Mouse (Mus musculus): ENCODE measurements at regions not wholly inside any gene's neighbourhood (a gene's known extent, or its start where the extent isn't known, plus 50 kb on each side); places are given as distances from the start of the nearest gene placed in this dataset.

- DNase-seq (ENCODE audit: low read depth, low spot score) = no peak
Observed at GRCm38 (mm10) chr8:35185165-35185564, 580.4 kb upstream of the Gm19410 start.

GRCm38 (mm10) chr8:35188531-35188930 is 577.1 kb upstream of the Gm19410 start:
- no peak for DNase-seq (ENCODE audit: low read depth, low spot score)

DNA sequence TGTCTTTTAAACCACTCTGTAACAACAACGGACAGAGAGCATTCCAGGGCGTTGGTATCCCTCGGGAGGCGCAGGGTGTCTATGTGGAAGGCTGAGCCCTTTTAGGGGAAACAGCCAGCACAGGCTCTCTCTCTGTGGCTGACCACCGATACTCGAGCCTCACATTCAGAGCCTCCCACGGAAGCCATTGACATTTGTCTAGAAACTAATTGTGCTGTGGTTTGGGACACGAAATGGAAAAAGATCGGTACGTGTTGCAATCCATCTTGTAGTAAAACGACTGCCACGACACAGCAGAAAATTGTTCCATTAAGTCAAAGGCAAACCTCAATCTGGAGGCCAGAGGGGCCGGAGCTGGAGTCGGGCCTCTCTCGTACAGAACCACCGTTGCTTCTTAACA is 575.9 kb upstream of the Gm19410 start:
- no peak for DNase-seq (ENCODE audit: low read depth, low spot score)

DNA sequence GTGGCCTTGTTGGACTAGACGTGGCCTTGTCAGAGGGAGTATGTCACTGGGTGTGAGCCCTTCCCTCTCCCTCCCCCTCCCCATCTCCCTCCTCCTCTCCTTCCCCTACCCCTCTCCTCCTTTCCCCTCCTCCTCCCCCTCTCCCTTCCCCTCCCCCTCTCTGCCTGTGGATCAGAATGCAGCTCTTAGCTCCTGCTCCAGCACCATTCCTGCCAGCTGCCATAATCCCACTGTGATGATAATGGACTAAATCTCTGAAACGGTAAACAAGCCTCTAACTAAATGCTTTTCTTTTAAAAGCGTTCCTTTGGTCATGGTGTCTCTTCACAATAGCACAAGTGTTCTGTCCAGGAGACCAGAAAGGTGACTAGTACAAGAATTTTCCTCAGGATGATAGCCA is 573.1 kb upstream of the Gm19410 start:
- DNase-seq (ENCODE audit: low read depth, low spot score) = no peak

GRCm38 (mm10) chr8:35193771-35194170 is 571.8 kb upstream of the Gm19410 start:
- DNase-seq (ENCODE audit: low read depth, low spot score) = no peak

GRCm38 (mm10) chr8:35196189-35196588 is 569.4 kb upstream of the Gm19410 start:
- no peak for DNase-seq (ENCODE audit: low read depth, low spot score)

DNA sequence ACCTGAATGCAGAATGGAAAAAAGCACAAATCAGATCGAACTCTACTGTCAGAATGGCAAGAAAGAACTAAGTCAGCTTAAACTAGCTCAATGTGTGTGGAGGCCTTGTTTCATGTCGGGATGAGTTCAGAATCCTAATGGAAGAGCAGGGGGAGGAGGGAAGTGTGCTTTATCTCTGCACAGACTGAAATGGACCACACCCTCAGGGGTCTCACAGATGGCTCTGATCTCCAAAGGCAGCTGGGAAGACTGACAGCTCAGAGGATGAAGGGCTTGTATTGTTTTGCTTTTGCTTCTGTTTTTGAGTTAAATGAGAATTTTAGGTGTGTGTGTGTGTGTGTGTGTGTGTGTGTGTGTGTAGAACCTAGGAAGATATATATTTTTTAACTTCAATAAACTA is 566.8 kb upstream of the Gm19410 start:
- no peak for DNase-seq (ENCODE audit: low read depth, low spot score)

DNA sequence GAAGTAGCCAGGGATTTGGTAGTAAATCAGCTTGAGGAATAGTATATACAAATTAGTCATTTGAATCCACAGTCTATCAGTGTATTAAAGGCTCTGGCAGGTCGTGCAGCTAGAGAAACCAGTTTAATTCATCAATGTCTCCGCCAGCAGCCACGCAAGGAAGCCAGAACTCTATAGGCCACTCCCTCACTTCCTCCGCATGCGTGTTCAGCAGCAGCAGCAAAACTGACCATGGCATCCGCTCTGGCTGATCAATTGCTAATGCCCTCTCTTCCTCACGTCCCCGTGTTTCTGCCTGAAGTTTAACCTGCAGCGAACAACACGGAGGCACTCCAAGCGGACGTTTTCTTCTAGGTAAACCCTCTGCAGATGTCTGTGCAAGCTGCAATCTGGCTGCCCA is 564.2 kb upstream of the Gm19410 start:
- DNase-seq (ENCODE audit: low read depth, low spot score) = no peak

DNA sequence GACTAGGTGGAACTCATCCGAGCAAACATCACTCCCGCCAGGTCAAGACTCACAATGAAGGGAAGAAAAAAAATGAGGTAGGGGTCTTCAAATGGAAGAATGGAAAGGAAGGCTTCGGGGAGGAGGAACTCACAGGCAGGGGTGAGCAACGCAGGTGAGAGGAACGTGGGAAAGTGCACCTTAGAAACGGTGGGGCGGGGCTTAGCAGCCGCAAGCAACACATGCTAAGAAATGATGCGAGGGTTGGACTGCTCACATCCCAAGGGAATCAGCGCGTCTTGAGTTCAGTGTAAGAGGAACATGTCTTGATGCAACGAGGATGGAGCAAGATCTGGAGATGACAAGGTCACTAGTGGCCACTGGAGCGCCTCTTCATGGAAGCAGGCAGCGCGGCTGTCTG is 560.6 kb upstream of the Gm19410 start:
- DNase-seq (ENCODE audit: low read depth, low spot score) = no peak

DNA sequence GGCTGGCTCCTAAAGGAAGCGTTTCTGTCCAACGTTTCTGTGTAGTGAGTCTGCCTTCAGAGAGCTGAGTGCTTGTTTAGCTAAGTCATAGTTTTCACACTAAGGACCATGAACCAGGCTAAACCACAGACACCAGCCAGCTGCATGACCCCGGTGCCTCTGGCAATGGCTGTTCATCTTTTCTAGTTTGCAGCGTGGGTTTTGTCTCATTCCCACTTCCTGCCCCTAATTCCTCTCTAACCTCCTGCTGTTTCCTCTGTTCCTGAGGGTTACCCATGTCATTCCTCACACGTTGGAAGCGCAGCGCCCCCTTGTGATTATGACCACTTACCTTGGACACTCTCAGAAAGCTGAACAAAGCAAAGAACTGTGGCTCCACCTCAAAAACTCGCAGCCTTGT is 560.1 kb upstream of the Gm19410 start:
- DNase-seq (ENCODE audit: low read depth, low spot score) = no peak

- DNase-seq (ENCODE audit: low read depth, low spot score) = no peak
Observed at GRCm38 (mm10) chr8:35206271-35206670, 559.3 kb upstream of the Gm19410 start.

GRCm38 (mm10) chr8:35208357-35208756 is 557.2 kb upstream of the Gm19410 start:
- DNase-seq (ENCODE audit: low read depth, low spot score) = no peak

DNA sequence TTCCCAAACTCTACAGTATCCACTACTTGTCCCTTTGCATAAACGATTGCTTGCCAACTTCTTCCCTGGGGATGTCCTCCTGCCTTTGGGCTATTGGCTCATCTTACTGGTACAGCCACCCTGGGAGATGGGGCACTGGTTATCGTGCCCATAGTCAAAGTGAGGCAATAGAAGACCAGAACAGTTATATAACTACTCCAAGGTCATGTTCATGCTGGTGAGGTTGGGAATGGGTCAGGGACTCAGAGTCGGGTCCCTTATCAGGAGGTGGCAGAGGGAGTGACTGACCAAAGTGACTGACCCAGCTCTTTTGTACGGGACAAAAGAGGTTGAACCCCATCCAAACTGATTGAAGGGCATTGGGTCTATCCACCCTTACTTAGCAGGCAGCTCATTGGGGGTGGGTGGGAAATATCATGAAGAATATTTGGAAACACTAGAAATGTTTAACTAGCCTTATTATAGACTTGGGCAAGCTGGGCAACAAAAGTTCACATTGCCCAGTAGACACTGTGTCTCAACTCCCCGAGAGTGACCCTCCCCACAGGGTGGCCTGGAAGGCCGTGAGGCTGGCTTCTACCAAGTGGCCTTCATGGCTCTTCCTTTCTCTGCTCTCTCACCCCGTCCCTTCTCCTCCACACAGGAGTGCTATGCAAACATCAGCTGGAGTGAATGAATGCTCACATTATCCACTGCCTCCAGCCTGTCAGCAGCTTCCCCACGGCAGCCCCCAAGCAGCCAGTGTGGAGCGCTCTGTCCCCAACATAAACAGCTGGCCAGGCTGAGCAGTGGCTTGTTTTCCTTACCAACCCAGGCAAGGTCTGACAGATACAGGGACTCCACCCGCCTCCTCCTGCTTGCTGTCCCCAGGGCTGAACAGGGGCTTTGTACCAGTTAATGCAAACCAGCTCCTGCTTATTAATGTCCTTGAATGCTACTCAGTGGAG is 553.8 kb upstream of the Gm19410 start:
- no peak for DNase-seq (ENCODE audit: low read depth, low spot score)

DNA sequence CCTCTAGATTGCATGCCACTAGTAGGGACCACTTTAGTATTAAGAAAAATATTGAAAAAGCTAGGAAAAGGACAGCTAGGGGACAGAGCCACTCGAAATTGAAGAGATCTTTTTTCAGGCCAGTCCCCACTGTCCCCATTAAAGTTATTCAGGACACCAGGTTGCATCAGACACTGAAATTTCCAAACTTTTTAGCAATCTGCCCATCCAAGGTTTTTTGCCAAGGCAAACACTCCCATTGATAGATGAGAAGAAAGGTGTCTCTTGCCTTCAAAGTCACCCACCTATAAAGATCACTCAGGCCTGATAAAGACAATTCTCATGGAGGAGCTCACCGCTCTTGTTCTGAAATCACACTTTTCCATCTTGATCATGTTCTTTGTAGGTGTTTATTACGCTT is 552.1 kb upstream of the Gm19410 start:
- DNase-seq (ENCODE audit: low read depth, low spot score) = no peak

DNA sequence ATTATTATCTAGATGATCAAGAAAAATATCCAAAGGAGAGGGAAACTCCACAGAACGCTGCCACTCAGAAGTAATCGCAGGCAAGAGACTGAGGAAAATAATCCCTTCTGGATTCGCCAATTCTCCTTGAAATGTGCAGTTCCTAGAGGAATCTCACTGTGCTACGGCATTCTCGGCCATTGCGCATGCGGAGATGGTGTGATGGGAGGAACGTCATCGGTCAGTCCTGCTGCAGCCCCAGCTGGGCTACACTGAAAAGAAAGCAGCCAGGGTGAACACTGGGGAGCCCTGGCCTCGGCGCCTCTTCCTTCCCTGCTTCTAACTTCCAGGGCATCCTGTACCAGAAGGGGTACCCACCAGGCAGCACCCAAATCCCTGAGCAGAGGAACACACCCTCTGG is 548.0 kb upstream of the Gm19410 start:
- DNase-seq (ENCODE audit: low read depth, low spot score) = no peak

GRCm38 (mm10) chr8:35218327-35218726 is 547.3 kb upstream of the Gm19410 start:
- DNase-seq (ENCODE audit: low read depth, low spot score) = no peak

DNA sequence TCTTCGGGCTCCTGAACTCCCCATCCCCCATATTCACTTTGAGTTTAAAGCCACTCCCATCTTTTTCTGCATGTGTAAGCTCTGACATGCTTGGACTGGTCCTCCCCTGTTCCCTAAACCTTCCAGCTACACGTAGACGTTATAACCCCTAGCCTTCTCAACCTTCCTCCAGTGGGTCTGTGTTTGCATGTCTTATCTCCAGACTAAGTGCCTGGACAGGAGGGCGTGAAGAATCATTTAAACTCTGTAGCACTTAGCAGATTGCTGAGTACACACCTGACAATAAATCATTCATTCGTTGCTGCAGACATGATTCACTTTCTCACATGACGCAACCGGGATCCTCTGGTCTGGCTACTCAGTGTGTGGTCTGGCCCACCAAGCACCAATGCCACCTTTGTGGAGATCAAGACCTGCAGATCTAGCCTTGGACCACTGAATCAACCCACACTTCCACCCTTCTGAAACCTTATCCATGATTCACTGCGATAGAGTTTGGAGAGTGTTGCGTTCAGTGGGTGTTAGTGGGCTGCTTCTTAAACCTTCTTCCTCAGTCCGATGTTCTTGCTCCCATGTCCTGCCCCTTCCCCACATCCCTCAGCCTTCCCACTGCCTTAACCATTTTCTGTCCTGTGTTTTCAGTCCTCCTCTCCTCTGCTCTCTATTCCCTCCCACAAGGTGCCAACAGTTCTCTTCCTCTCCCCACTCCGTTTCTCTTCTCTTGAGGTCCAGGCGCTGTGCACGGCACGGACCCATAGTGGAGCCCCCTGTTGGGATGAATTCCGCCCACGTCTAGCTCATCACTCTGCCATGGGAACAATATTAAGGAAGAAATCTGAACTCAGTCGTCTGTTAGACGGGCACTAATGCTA is 541.3 kb upstream of the Gm19410 start:
- no peak for DNase-seq (ENCODE audit: low read depth, low spot score)

DNA sequence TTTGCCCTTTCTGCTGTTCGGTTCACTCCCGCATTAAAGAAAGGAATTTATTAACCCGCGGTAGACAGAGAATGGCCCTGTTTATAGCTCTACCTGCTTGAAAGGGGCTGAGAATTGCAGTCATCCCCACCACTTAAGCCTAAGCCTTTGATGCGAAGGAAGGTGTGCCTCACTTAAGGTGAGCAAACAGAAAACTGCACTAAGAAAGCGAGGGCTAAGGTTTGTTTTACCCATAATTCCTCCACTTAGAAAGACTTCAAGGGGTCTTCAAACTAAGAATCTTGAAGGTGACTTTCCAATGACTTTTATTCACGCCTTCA is 540.7 kb upstream of the Gm19410 start:
- no peak for DNase-seq (ENCODE audit: low read depth, low spot score)

- no peak for DNase-seq (ENCODE audit: low read depth, low spot score)
Observed at GRCm38 (mm10) chr8:35227079-35227478, 538.5 kb upstream of the Gm19410 start.

DNA sequence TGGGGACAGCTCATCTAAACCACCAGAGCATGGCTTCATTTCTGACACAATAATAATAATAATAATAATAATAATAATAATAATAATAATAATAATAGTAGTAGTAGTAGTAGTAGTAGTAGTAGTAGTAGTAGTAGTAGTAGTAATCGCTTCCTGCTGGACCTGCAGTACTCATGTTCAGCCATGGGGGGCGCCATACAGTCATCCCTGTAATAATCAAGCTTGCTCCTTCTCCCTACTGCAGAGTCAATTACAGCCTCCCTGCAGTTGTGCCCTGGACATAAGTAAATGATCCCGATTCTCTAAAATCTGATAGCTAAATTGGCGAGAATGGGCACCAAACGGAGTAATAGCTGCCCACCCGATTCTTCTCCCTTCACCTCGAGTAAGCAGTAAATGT is 537.1 kb upstream of the Gm19410 start:
- DNase-seq (ENCODE audit: low read depth, low spot score) = no peak

DNA sequence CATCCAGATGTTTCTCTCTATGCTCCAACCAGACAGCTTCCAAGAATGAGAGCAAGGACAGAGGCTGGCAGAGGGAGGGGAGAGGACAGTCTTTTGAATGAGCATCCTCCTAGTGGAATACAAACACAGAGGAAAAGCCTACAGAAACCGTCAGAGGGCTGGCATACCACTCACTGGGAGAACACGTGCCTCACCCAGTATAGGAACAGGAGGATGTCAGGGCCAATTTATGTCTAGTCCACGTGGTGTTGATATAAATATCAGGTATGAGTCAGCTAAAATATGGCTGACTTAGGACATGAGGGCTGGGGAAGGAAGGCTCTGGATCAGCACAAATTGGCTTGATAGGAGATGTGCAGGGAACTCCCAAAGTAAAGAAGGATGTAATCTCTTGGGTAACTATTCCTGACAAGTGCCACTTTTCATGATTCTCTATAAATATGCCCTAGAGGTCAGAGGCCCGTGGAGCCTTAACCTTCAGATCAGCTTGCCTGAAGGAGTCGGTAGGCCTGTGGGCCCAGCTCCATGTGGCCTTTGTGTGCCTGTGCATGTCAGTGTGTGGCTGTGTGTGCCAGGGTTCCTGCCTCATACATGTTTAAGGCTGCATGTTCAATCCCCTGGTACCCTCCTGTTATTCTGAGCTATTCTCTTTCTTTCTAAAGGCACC is 531.9 kb upstream of the Gm19410 start:
- DNase-seq (ENCODE audit: low read depth, low spot score) = no peak

DNA sequence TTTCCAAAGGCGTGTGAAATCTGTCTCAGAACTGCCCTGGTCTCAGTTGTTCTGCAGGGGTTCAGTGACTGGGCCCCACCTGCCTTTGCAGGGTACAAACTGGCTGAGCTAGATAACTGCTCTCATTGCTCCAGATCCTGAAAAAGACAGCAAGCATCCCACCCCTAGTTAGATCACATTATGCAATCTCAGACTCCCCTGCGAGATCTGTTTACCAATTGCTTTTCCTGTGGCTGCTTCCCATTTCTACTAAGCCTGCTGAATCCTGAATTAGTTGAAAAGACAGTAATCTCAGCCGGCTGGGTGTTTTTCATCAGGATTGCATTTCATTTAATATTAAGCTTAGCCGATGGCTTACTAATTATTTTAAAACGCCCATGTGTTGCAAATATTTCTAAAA is 531.2 kb upstream of the Gm19410 start:
- DNase-seq (ENCODE audit: low read depth, low spot score) = no peak
